Mouse (Mus musculus): ENCODE measurements around the gene Nubp1. TPM values are rescaled to one million over a fixed set of nuclear protein-coding genes. Genes with fewer than 3 reads are reported as not detected.

Nubp1 gene
- polyA plus RNA-seq, 1 experiment from 2014 or later = 61.8 TPM

Other genes starting within 250 kb of the Nubp1 start
- gene Rpl39l, start 241.7 kb upstream of the Nubp1 start, polyA plus RNA-seq (2016; fragmentation: Nextera tagmentation; extraction: Ambion mirVana) = 1.9 and 2.7 TPM in 2 replicates
- gene Atf7ip2, start 219.2 kb upstream of the Nubp1 start, polyA plus RNA-seq (2016; fragmentation: Nextera tagmentation; extraction: Ambion mirVana) = 1.2 and 1.7 TPM in 2 replicates
- gene Emp2, start 98.0 kb upstream of the Nubp1 start, polyA plus RNA-seq (2016; fragmentation: Nextera tagmentation; extraction: Ambion mirVana) = 8.7 and 9.5 TPM in 2 replicates
- gene Tekt5, start 16.5 kb upstream of the Nubp1 start, polyA plus RNA-seq (2016; fragmentation: Nextera tagmentation; extraction: Ambion mirVana) = not detected in 2 replicates
- 29.3 and 30.4 TPM in 2 replicates for gene Tvp23a, start 35.4 kb downstream of the Nubp1 start, polyA plus RNA-seq (2016; fragmentation: Nextera tagmentation; extraction: Ambion mirVana)
- 0.36 and 0.57 TPM in 2 replicates for gene Ciita, start 68.1 kb downstream of the Nubp1 start, polyA plus RNA-seq (2016; fragmentation: Nextera tagmentation; extraction: Ambion mirVana)
- gene Dexi, start 131.1 kb downstream of the Nubp1 start, polyA plus RNA-seq (2016; fragmentation: Nextera tagmentation; extraction: Ambion mirVana) = 31.5 and 32.9 TPM in 2 replicates
- gene Clec16a, start 133.4 kb downstream of the Nubp1 start, polyA plus RNA-seq (2016; fragmentation: Nextera tagmentation; extraction: Ambion mirVana) = 37.7 and 38.9 TPM in 2 replicates